ENCODE assay signal across 21 mouse cellular contexts in genomic region chr4:59328821-59329220, GRCm38 (mm10).
DNase-seq lines count a peak whose midpoint lies in the region; ATAC-seq and TF ChIP-seq lines count a peak whose summit lies in the region.
"Had no signal": no experiment of that assay in that cellular context is flagged by ENCODE, and none has a peak within 500 bp of the region (broad histone marks: within the 10 kb centered on the region; RNA-seq: fewer than 3 reads in every experiment).

No protein-coding gene starts in this region.

- 93% methylated on average over 7 of the region's 7 CpGs for whole genome bisulfite sequencing in heart, embryonic 12.5 days
- 95% methylated on average over 7 of the region's 7 CpGs for WGBS in heart, embryonic 16.5 days
- WGBS in spleen, adult 2 months, result 93% methylated on average over 7 of the region's 7 CpGs

- H3K27ac ChIP-seq in heart, embryonic 12.5 days (ENCODE audit: poor library complexity, severe bottlenecking), result peak overlapping the region; percentile 11; the same call in 1 of the 2 replicates
- H3K27ac ChIP-seq in heart, embryonic 16.5 days (ENCODE audit: low read length), result peak overlapping the region; percentile 25; the same call in 1 of the 2 replicates
- H3K27ac ChIP-seq in spleen, adult 2 months (ENCODE audit: insufficient read depth, low read length), result peak overlapping the region; percentile 22; the same call in 1 of the 2 replicates
- H3K27ac ChIP-seq: embryonic facial prominence, embryonic 12.5 days; hindbrain, embryonic 12.5 days; hindbrain, embryonic 15.5 days had no signal

- peaks cover 11% of the 10 kb centered on the region; the same call in 1 of the 2 replicates for H3K36me3 ChIP-seq in heart, embryonic 12.5 days
- no peaks in the 10 kb centered on the region for H3K36me3 ChIP-seq in heart, embryonic 16.5 days (ENCODE audit: control insufficient read depth, insufficient read depth)
- H3K36me3 ChIP-seq in spleen, adult 2 months (ENCODE audit: control insufficient read depth, insufficient read depth, low read length), result peaks cover 5% of the 10 kb centered on the region
- H3K36me3 ChIP-seq: embryonic facial prominence, embryonic 12.5 days; embryonic facial prominence, embryonic 15.5 days; hindbrain, embryonic 12.5 days; hindbrain, embryonic 15.5 days had no signal

- H3K4me1 ChIP-seq in heart, embryonic 12.5 days (replicated peaks), result peaks cover 27% of the 10 kb centered on the region
- H3K4me1 ChIP-seq in heart, embryonic 16.5 days (ENCODE audit: control insufficient read depth, insufficient read depth, low read length), result peaks cover 18% of the 10 kb centered on the region
- peaks cover 27% of the 10 kb centered on the region for H3K4me1 ChIP-seq in spleen, adult 2 months (ENCODE audit: control insufficient read depth, insufficient read depth, insufficient read length)
- H3K4me1 ChIP-seq: hindbrain, embryonic 15.5 days had no signal

- intact Hi-C loops in heart, postnatal 36 days (cut with DNase I), result no loop called here

- no peak for TF ChIP-seq POLR2A in spleen, adult 2 months (IDR thresholded peaks at IDR 0.05; ENCODE audit: low read depth, low read length)

- no peak for TF ChIP-seq CTCF in spleen, adult 2 months (IDR thresholded peaks at IDR 0.05; ENCODE audit: extremely low read depth, insufficient read depth, insufficient read length, insufficient replicate concordance)

- H3K9ac ChIP-seq in heart, embryonic 12.5 days, result no peak overlapping the region
- H3K9ac ChIP-seq in heart, embryonic 16.5 days (ENCODE audit: low read length), result no peak overlapping the region
- H3K9ac ChIP-seq: embryonic facial prominence, embryonic 12.5 days; embryonic facial prominence, embryonic 15.5 days; forebrain, postnatal 0 days; hindbrain, embryonic 12.5 days; hindbrain, embryonic 15.5 days had no signal

- ATAC-seq in heart, embryonic 12.5 days (ENCODE audit: insufficient number of reproducible peaks, low FRiP score), result no peak
- no peak for ATAC-seq in heart, embryonic 16.5 days (replicated peaks; ENCODE audit: extremely low read depth, insufficient read depth, low FRiP score)
- ATAC-seq: CD4-positive, CD25-positive, alpha-beta regulatory T cell, adult 4 months; forebrain, embryonic 14.5 days; forebrain, postnatal 0 days had no signal

- H3K4me2 ChIP-seq in heart, embryonic 12.5 days, result no peak overlapping the region
- no peak overlapping the region for H3K4me2 ChIP-seq in heart, embryonic 16.5 days (ENCODE audit: low read depth, low read length)
- H3K4me2 ChIP-seq: embryonic facial prominence, embryonic 12.5 days; embryonic facial prominence, embryonic 15.5 days; hindbrain, embryonic 12.5 days; hindbrain, embryonic 15.5 days had no signal

- no peaks in the 10 kb centered on the region for H3K9me3 ChIP-seq in heart, embryonic 12.5 days (replicated peaks)
- H3K9me3 ChIP-seq in heart, embryonic 16.5 days (replicated peaks; ENCODE audit: control insufficient read depth, low read length), result no peaks in the 10 kb centered on the region
- H3K9me3 ChIP-seq: embryonic facial prominence, embryonic 12.5 days; embryonic facial prominence, embryonic 15.5 days; hindbrain, embryonic 12.5 days; hindbrain, embryonic 15.5 days had no signal

- no peaks in the 10 kb centered on the region for H3K27me3 ChIP-seq in heart, embryonic 12.5 days (replicated peaks)
- no peaks in the 10 kb centered on the region for H3K27me3 ChIP-seq in heart, embryonic 16.5 days (ENCODE audit: control insufficient read depth, insufficient read depth, low read length)
- H3K27me3 ChIP-seq in spleen, adult 2 months (ENCODE audit: control insufficient read depth, insufficient read depth, low read length), result no peaks in the 10 kb centered on the region
- H3K27me3 ChIP-seq: embryonic facial prominence, embryonic 12.5 days; embryonic facial prominence, embryonic 15.5 days; hindbrain, embryonic 12.5 days; hindbrain, embryonic 15.5 days had no signal

- DNase-seq in heart, adult 18-20 months, result no peak
- DNase-seq in heart, postnatal 36 days, result no peak
- DNase-seq in spleen, adult 2 months (ENCODE audit: low read depth in 1 of 2, low spot score in 2 of 2), result no peak
- DNase-seq in spleen, adult 12 weeks (ENCODE audit: low spot score), result no peak
- peak; percentile 2 for DNase-seq in urinary bladder, postnatal 25 days (ENCODE audit: low spot score)
- no peak for DNase-seq in urinary bladder, adult 2 months (ENCODE audit: low spot score)
- DNase-seq: cerebellum, adult 11 months; cerebellum, adult 2 months; cerebellum, adult 9-11 months; cerebellum, postnatal 25 days; forebrain, postnatal 0 days; gastrocnemius, adult 2 months; gastrocnemius, postnatal 14 days had no signal

- H3K4me3 ChIP-seq in heart, embryonic 12.5 days, result no peak overlapping the region
- H3K4me3 ChIP-seq in heart, embryonic 16.5 days (ENCODE audit: low read length), result no peak overlapping the region
- no peak overlapping the region for H3K4me3 ChIP-seq in spleen, adult 2 months (ENCODE audit: extremely low read depth, insufficient read depth, insufficient read length)
- H3K4me3 ChIP-seq: embryonic facial prominence, embryonic 12.5 days; embryonic facial prominence, embryonic 15.5 days; gastrocnemius, adult 2 months; hindbrain, embryonic 12.5 days; hindbrain, embryonic 15.5 days had no signal
